19 mouse cellular contexts compared by ENCODE assay signal in genomic region chr5:30112533-30113068, GRCm38 (mm10). TPM values are rescaled to one million over a fixed set of nuclear protein-coding genes. Genes with fewer than 3 reads are reported as not detected.
DNase-seq lines count a peak whose midpoint lies in the region; ATAC-seq and TF ChIP-seq lines count a peak whose summit lies in the region.
"Had no signal": no experiment of that assay in that cellular context is flagged by ENCODE, and none has a peak within 500 bp of the region (broad histone marks: within the 10 kb centered on the region; RNA-seq: fewer than 3 reads in every experiment).

No protein-coding gene starts in this region.

- no peaks in the 10 kb centered on the region for H3K27me3 ChIP-seq in cerebellum, adult 2 months (ENCODE audit: control insufficient read depth, insufficient read depth, low read length)

- no peak overlapping the region for H3K4me3 ChIP-seq in cerebellum, adult 2 months (replicated peaks; ENCODE audit: insufficient read depth, low read depth, low read length)
- H3K4me3 ChIP-seq in left cerebral cortex, adult 2 months: no peak overlapping the region
- H3K4me3 ChIP-seq: heart, embryonic 13.5 days had no signal

- no peaks in the 10 kb centered on the region for H3K4me1 ChIP-seq in cerebellum, adult 2 months (ENCODE audit: control insufficient read depth, insufficient read depth, low read length)

- intact Hi-C loops in left cerebral cortex, adult 2 months (cut with DNase I): loop anchor here (5.0 kb wide), 1 partner anchor 285 kb away; no protein-coding TSS in a partner anchor
- intact Hi-C loops in left cerebral cortex, postnatal 14 days (cut with DNase I): loop anchor here (10.0 kb wide), 1 partner anchor 288 kb away; no protein-coding TSS in a partner anchor

- 87% methylated on average over 3 of the region's 3 CpGs for WGBS in cerebellum, adult 2 months

- ATAC-seq in frontal cortex, adult (ENCODE audit: low TSS enrichment): no peak

- no peak for DNase-seq in cerebellum, adult 2 months
- no peak for DNase-seq in cerebellum, postnatal 25 days
- no peak for DNase-seq in left cerebral cortex, adult 2 months (ENCODE audit: extremely low spot score in 1 of 2, low spot score in 2 of 2)
- no peak for DNase-seq in left cerebral cortex, postnatal 14 days (ENCODE audit: low spot score in 2 of 2)
- peak; percentile 26 for DNase-seq in A20 (ENCODE audit: low read depth, low spot score)
- no peak for DNase-seq in brain, embryonic 14.5 days (ENCODE audit: low read depth)
- no peak for DNase-seq in embryo, embryonic 11 days
- DNase-seq: adrenal gland, postnatal 14 days; cerebellum, postnatal 36 days; heart, postnatal 4 days; kidney, postnatal 4 days; layer of hippocampus, postnatal 36 days; lung, postnatal 10 days had no signal

- no peak for TF ChIP-seq POLR2A in cerebellum, adult 2 months (IDR thresholded peaks at IDR 0.05; ENCODE audit: borderline replicate concordance, insufficient read depth, low read length)
- TF ChIP-seq POLR2A in brain, embryonic 14.5 days (IDR thresholded peaks at IDR 0.05; ENCODE audit: borderline replicate concordance, extremely low read depth, insufficient read depth, insufficient read length, poor library complexity, severe bottlenecking): no peak

- TF ChIP-seq CTCF in cerebellum, adult 2 months (IDR thresholded peaks at IDR 0.05; ENCODE audit: borderline replicate concordance, insufficient read depth, low read depth, low read length): peak; percentile 15; the same call in 1 of the 2 replicates
- peak; percentile 21 for TF ChIP-seq CTCF in left cerebral cortex, adult 2 months (IDR thresholded peaks at IDR 0.05)
- TF ChIP-seq CTCF in brain, embryonic 14.5 days (IDR thresholded peaks at IDR 0.05; ENCODE audit: borderline replicate concordance, extremely low read depth, insufficient read depth, insufficient read length): 0 out of 2 replicates have a peak, but pooled peaks have one; percentile 8

- no peak overlapping the region for H3K27ac ChIP-seq in cerebellum, adult 2 months (ENCODE audit: insufficient read depth, low read length)
- no peak overlapping the region for H3K27ac ChIP-seq in left cerebral cortex, adult 2 months
- H3K27ac ChIP-seq: heart, embryonic 13.5 days had no signal

RNA-seq across cellular contexts. Expression of gene 3110082J24Rik, which starts 6.7 kb away (rescaled TPM):
- 7.0 and 7.6 TPM in 2 replicates for polyA plus RNA-seq in cerebellum, adult 2 months (2012; rRNA removed)
- total RNA-seq in left cerebral cortex, adult 2 months (2021): 1 to 10 TPM; 1.4 to 3.0 TPM
- 1 to 10 TPM; 2.1 to 3.7 TPM for total RNA-seq in left cerebral cortex, postnatal 14 days (2021)
- 2.9 and 4.3 TPM in 2 replicates for polyA plus RNA-seq in brain, embryonic 14.5 days (2012; rRNA removed)
- total RNA-seq: adrenal gland, postnatal 14 days; gastrocnemius, postnatal 4 days; heart, postnatal 4 days had no signal
- polyA plus RNA-seq: heart, embryonic 13.5 days; intestine, embryonic 14.5 days; limb, embryonic 11.5 days; testis, adult 2 months had no signal

RNA-seq across cellular contexts. Expression of gene Garem2, which starts 7.6 kb away (rescaled TPM):
- 23.7 and 25.6 TPM in 2 replicates for polyA plus RNA-seq in cerebellum, adult 2 months (2012; rRNA removed)
- total RNA-seq in left cerebral cortex, adult 2 months (2021): 10 to 100 TPM; 11.0 to 11.1 TPM
- 10 to 100 TPM; 11.4 to 12.6 TPM for total RNA-seq in left cerebral cortex, postnatal 14 days (2021)
- polyA plus RNA-seq in brain, embryonic 14.5 days (2012; rRNA removed): 33.4 and 36.6 TPM in 2 replicates

RNA-seq across cellular contexts. Expression of gene Tyms, which starts 39.2 kb away (rescaled TPM):
- polyA plus RNA-seq in cerebellum, adult 2 months (2012; rRNA removed): 3.5 and 4.5 TPM in 2 replicates
- 1 to 10 TPM; 3.0 to 3.9 TPM for total RNA-seq in left cerebral cortex, adult 2 months (2021)
- total RNA-seq in left cerebral cortex, postnatal 14 days (2021): 1 to 10 TPM; 4.1 to 4.2 TPM
- polyA plus RNA-seq in brain, embryonic 14.5 days (2012; rRNA removed): 43.0 and 72.7 TPM in 2 replicates

RNA-seq across cellular contexts. Expression of gene Hadha, which starts 42.4 kb away (rescaled TPM):
- 88.2 and 89.6 TPM in 2 replicates for polyA plus RNA-seq in cerebellum, adult 2 months (2012; rRNA removed)
- 10 to 100 TPM; 64.3 to 68.3 TPM for total RNA-seq in left cerebral cortex, adult 2 months (2021)
- total RNA-seq in left cerebral cortex, postnatal 14 days (2021): 10 to 100 TPM; 64.1 to 67.8 TPM
- 58.8 and 67.3 TPM in 2 replicates for polyA plus RNA-seq in brain, embryonic 14.5 days (2012; rRNA removed)

RNA-seq across cellular contexts. Expression of gene Hadhb, which starts 42.4 kb away (rescaled TPM):
- 129 and 148 TPM in 2 replicates for polyA plus RNA-seq in cerebellum, adult 2 months (2012; rRNA removed)
- 10 to 100 TPM; 83.5 to 88.4 TPM for total RNA-seq in left cerebral cortex, adult 2 months (2021)
- 10 to 100 TPM; 71.3 to 78.6 TPM for total RNA-seq in left cerebral cortex, postnatal 14 days (2021)
- 37.6 and 47.5 TPM in 2 replicates for polyA plus RNA-seq in brain, embryonic 14.5 days (2012; rRNA removed)
